In the genomic region with DNA sequence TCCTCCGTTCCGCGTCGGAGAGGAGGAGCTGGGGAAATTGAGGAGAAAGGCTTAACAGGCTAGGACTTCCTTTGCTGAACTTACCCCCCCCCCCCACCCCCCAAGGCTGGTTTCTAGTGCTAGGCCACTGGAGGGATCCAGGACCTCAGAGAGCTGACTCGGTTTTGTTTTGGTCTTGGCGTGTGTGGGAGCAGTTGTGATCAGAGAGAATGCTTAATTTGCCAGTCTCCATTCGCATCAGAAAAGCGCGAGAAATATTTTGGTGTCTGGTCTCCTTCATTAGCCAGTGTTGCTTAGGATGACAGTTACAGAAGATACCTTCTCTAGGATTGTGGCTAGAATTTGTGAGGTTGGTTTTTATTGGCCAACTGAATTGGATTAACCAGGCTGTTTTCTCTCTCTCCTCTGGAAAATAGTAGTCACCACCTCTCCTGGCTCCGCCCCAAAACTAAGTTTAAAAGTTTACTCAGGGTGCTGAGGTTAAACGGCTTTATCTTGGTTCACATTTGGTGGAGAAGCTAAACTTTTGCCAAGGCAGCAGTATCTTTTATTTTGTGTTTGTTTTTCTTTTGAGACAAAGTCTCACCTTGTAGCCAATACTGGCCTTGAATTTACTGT, we compare ENCODE assay signal across 8 mouse cellular contexts. TPM values are rescaled to one million over a fixed set of nuclear protein-coding genes. Genes with fewer than 3 reads are reported as not detected.
DNase-seq lines count a peak whose midpoint lies in the region; ATAC-seq and TF ChIP-seq lines count a peak whose summit lies in the region.

No protein-coding gene starts in this region.

- peak; percentile 26 to 52 for DNase-seq in urinary bladder, adult 18-20 months (ENCODE audit: low spot score in 2 of 2)
- DNase-seq in urinary bladder, postnatal 10 days (ENCODE audit: low spot score) = no peak
- DNase-seq in heart, postnatal 0 days (ENCODE audit: low spot score) = peak; percentile 63
- DNase-seq in kidney, postnatal 25 days = peak; percentile 81 to 82
- no peak for DNase-seq in midbrain, embryonic 10.5 days (ENCODE audit: low spot score)
- DNase-seq in thymus, postnatal 14 days = peak; percentile 28
- DNase-seq in left cerebral cortex, adult 18-20 months (ENCODE audit: low spot score in 2 of 2) = no peak

- no peak for TF ChIP-seq EP300 in heart, postnatal 0 days (IDR thresholded peaks at IDR 0.05; ENCODE audit: low read depth)

- H3K9ac ChIP-seq in heart, postnatal 0 days (replicated peaks; ENCODE audit: low read depth, low read length) = peak overlapping the region; percentile 91

- peak; percentile 14 for ATAC-seq in heart, postnatal 0 days (ENCODE audit: insufficient read depth, low read depth)

- WGBS in heart, postnatal 0 days = 2% methylated on average over 11 of the region's 11 CpGs
- 10% methylated on average over 11 of the region's 11 CpGs for WGBS in midbrain, embryonic 10.5 days

- H3K4me1 ChIP-seq in cortical plate, adult 2 months (ENCODE audit: control insufficient read depth, insufficient read depth, low read length) = peaks cover 2% of the 10 kb centered on the region; the same call in 1 of the 2 replicates
- H3K4me1 ChIP-seq in heart, postnatal 0 days (ENCODE audit: control insufficient read depth, insufficient read depth) = peaks cover 7% of the 10 kb centered on the region
- peaks cover 18% of the 10 kb centered on the region for H3K4me1 ChIP-seq in midbrain, embryonic 10.5 days

- peaks cover 15% of the 10 kb centered on the region for H3K36me3 ChIP-seq in heart, postnatal 0 days (replicated peaks; ENCODE audit: control insufficient read depth, insufficient read depth, low read length)
- H3K36me3 ChIP-seq in midbrain, embryonic 10.5 days = peaks cover 26% of the 10 kb centered on the region

- peak overlapping the region; percentile 72 for H3K4me2 ChIP-seq in heart, postnatal 0 days (ENCODE audit: low read depth, low read length)

- TF ChIP-seq POLR2A in cortical plate, adult 2 months (IDR thresholded peaks at IDR 0.05; ENCODE audit: extremely low read depth, insufficient read depth, low read length) = no peak

- peak overlapping the region; percentile 64 for H3K4me3 ChIP-seq in cortical plate, adult 2 months (ENCODE audit: insufficient read depth, low read length)
- peak overlapping the region; percentile 90 for H3K4me3 ChIP-seq in heart, postnatal 0 days (ENCODE audit: low read depth, low read length)
- H3K4me3 ChIP-seq in midbrain, embryonic 10.5 days = peak overlapping the region; percentile 97

- H3K27ac ChIP-seq in cortical plate, adult 2 months (ENCODE audit: insufficient read depth, low read length) = peak overlapping the region; percentile 94
- H3K27ac ChIP-seq in heart, postnatal 0 days (ENCODE audit: low read depth) = peak overlapping the region; percentile 91
- H3K27ac ChIP-seq in midbrain, embryonic 10.5 days (replicated peaks) = peak overlapping the region; percentile 97

- H3K27me3 ChIP-seq in heart, postnatal 0 days (ENCODE audit: control insufficient read depth, insufficient read depth, low read length) = no peaks in the 10 kb centered on the region
- no peaks in the 10 kb centered on the region for H3K27me3 ChIP-seq in midbrain, embryonic 10.5 days (ENCODE audit: low read depth, poor library complexity, severe bottlenecking)

- H3K9me3 ChIP-seq in heart, postnatal 0 days (replicated peaks; ENCODE audit: control insufficient read depth, low read length) = no peaks in the 10 kb centered on the region
- H3K9me3 ChIP-seq in midbrain, embryonic 10.5 days (replicated peaks) = no peaks in the 10 kb centered on the region

- TF ChIP-seq CTCF in cortical plate, adult 2 months (IDR thresholded peaks at IDR 0.05; ENCODE audit: extremely low read depth, insufficient read depth, low read length) = no peak
- TF ChIP-seq CTCF in heart, postnatal 0 days (IDR thresholded peaks at IDR 0.05; ENCODE audit: low read depth) = no peak

RNA-seq across cellular contexts. Expression of gene Srr, which starts 0.7 kb away (rescaled TPM):
- 60.0 and 62.7 TPM in 2 replicates for polyA plus RNA-seq in cortical plate, adult 2 months (2012; rRNA removed)
- total RNA-seq in heart, postnatal 0 days (2014; rRNA removed; ENCODE audit: low replicate concordance) = 16.3 and 34.0 TPM in 2 replicates
- polyA plus RNA-seq in heart, postnatal 0 days (2015; fragmentation: Nextera tagmentation; extraction: Ambion mirVana) = 14.5 and 15.8 TPM in 2 replicates
- polyA plus RNA-seq in midbrain, embryonic 10.5 days (2016; fragmentation: Nextera tagmentation; extraction: Ambion mirVana) = 14.4 and 19.5 TPM in 2 replicates
- 10 to 100 TPM; 78.6 to 83.2 TPM for total RNA-seq in left cerebral cortex, adult 18-20 months (2021)

RNA-seq across cellular contexts. Expression of gene Smg6, which starts 0.9 kb away (rescaled TPM):
- polyA plus RNA-seq in cortical plate, adult 2 months (2012; rRNA removed) = 26.9 and 29.2 TPM in 2 replicates
- total RNA-seq in heart, postnatal 0 days (2014; rRNA removed; ENCODE audit: low replicate concordance) = 15.7 and 21.1 TPM in 2 replicates
- polyA plus RNA-seq in heart, postnatal 0 days (2015; fragmentation: Nextera tagmentation; extraction: Ambion mirVana) = 6.9 and 7.1 TPM in 2 replicates
- polyA plus RNA-seq in midbrain, embryonic 10.5 days (2016; fragmentation: Nextera tagmentation; extraction: Ambion mirVana) = 17.8 and 20.7 TPM in 2 replicates
- 10 to 100 TPM; 30.3 to 31.4 TPM for total RNA-seq in left cerebral cortex, adult 18-20 months (2021)

RNA-seq across cellular contexts. Expression of gene Tsr1, which starts 28.6 kb away (rescaled TPM):
- polyA plus RNA-seq in cortical plate, adult 2 months (2012; rRNA removed) = 18.1 and 19.0 TPM in 2 replicates
- 17.5 and 20.9 TPM in 2 replicates for total RNA-seq in heart, postnatal 0 days (2014; rRNA removed; ENCODE audit: low replicate concordance)
- polyA plus RNA-seq in heart, postnatal 0 days (2015; fragmentation: Nextera tagmentation; extraction: Ambion mirVana) = 11.2 and 13.3 TPM in 2 replicates
- 46.3 and 49.7 TPM in 2 replicates for polyA plus RNA-seq in midbrain, embryonic 10.5 days (2016; fragmentation: Nextera tagmentation; extraction: Ambion mirVana)
- 10 to 100 TPM; 29.9 to 31.1 TPM for total RNA-seq in left cerebral cortex, adult 18-20 months (2021)

RNA-seq across cellular contexts. Expression of gene Sgsm2, which starts 29.6 kb away (rescaled TPM):
- 82.7 and 91.9 TPM in 2 replicates for polyA plus RNA-seq in cortical plate, adult 2 months (2012; rRNA removed)
- total RNA-seq in heart, postnatal 0 days (2014; rRNA removed; ENCODE audit: low replicate concordance) = 9.2 and 11.7 TPM in 2 replicates
- 2.3 and 2.5 TPM in 2 replicates for polyA plus RNA-seq in heart, postnatal 0 days (2015; fragmentation: Nextera tagmentation; extraction: Ambion mirVana)
- 7.6 and 9.5 TPM in 2 replicates for polyA plus RNA-seq in midbrain, embryonic 10.5 days (2016; fragmentation: Nextera tagmentation; extraction: Ambion mirVana)
- 10 to 100 TPM; 85.2 to 93.8 TPM for total RNA-seq in left cerebral cortex, adult 18-20 months (2021)

Comparison
In these comparisons a context has a peak if more than half of its experiments do, and no peak if none do; other contexts are left out.
1. DNase-seq: peak in urinary bladder, adult 18-20 months (2 of 2), heart, postnatal 0 days (single experiment), kidney, postnatal 25 days (2 of 2) and thymus, postnatal 14 days (single experiment); none in urinary bladder, postnatal 10 days (single experiment), midbrain, embryonic 10.5 days (single experiment) and left cerebral cortex, adult 18-20 months (0 of 2).
2. Peak in every context shown above with its lines, with median percentiles within 50 percentile points of each other: H3K27ac ChIP-seq and H3K4me3 ChIP-seq.